Mouse (Mus musculus) myocyte (in vitro differentiated cells): Measurements from ENCODE around the gene Epx.

Source experiments
- CEBPB ChIP-seq: IDR thresholded peaks from 2 replicates; pipeline ENCODE4 v1.6.1; 2011; ENCODE audit warnings: mild to moderate bottlenecking, moderate library complexity; ENCODE audit not compliant: poor library complexity, insufficient read depth, severe bottlenecking
- E2F4 ChIP-seq: IDR thresholded peaks from one replicate; pipeline ENCODE4 v1.6.1; 2011; ENCODE audit warnings: mild to moderate bottlenecking, control low read depth, moderate library complexity; ENCODE audit not compliant: insufficient read depth
- MAX ChIP-seq: IDR thresholded peaks from one replicate; pipeline ENCODE4 v1.6.1; 2011; ENCODE audit warnings: low read depth, mild to moderate bottlenecking, control low read depth
- MYOD1 ChIP-seq, 3 experiments: IDR thresholded peaks; one replicate each; pipeline ENCODE4 v1.6.1; 2011; ENCODE audit warnings: control low read depth in 2 of 3, low read depth in 2 of 3, mild to moderate bottlenecking in 2 of 3, moderate library complexity in 1 of 3; ENCODE audit not compliant: insufficient read length in 2 of 3, control insufficient read depth in 1 of 3
- POLR2A ChIP-seq: IDR thresholded peaks from one replicate; pipeline ENCODE4 v1.6.1; 2011; ENCODE audit warnings: low read depth, mild to moderate bottlenecking, control low read depth, moderate library complexity; ENCODE audit not compliant: insufficient read length
- POLR2AphosphoS2 ChIP-seq: IDR thresholded peaks from one replicate; pipeline ENCODE4 v1.6.1; 2011; ENCODE audit warnings: low read depth, control low read depth; ENCODE audit not compliant: insufficient read length
- REST ChIP-seq: IDR thresholded peaks from one replicate; pipeline ENCODE4 v1.6.1; 2011; ENCODE audit warnings: mild to moderate bottlenecking, control low read depth, moderate library complexity; ENCODE audit not compliant: insufficient read depth, insufficient read length
- SRF ChIP-seq: IDR thresholded peaks from one replicate; pipeline ENCODE4 v1.6.1; 2011; ENCODE audit warnings: low read depth; ENCODE audit not compliant: control insufficient read depth, insufficient read length
- TCF12 ChIP-seq: IDR thresholded peaks from one replicate; pipeline ENCODE4 v1.6.1; 2011; ENCODE audit warnings: mild to moderate bottlenecking, control low read depth; ENCODE audit not compliant: poor library complexity, insufficient read depth, severe bottlenecking
- TCF3 ChIP-seq: IDR thresholded peaks from one replicate; pipeline ENCODE4 v1.6.1; 2011; ENCODE audit warnings: low read depth, control low read depth; ENCODE audit not compliant: insufficient read length
- USF1 ChIP-seq: IDR thresholded peaks from one replicate; pipeline ENCODE4 v1.6.1; 2011; ENCODE audit warnings: low read depth, mild to moderate bottlenecking, control low read depth, moderate library complexity

- no peak for TF ChIP-seq POLR2AphosphoS2
- TF ChIP-seq CEBPB: no peak
- TF ChIP-seq USF1: no peak
- no peak for TF ChIP-seq POLR2A
- no peak for TF ChIP-seq SRF
- TF ChIP-seq MYOD1 (IDR thresholded peaks at IDR 0.05; ENCODE audit: control insufficient read depth in 1 of 3, insufficient read length in 2 of 3, low read depth in 2 of 3): no peak
- TF ChIP-seq REST: no peak
- no peak for TF ChIP-seq TCF12
- TF ChIP-seq E2F4: no peak
- TF ChIP-seq MAX: no peak
- no peak for TF ChIP-seq TCF3
Observed at GRCm38 (mm10) chr11:87847884-87848283, 27.5 kb downstream of the Epx start.
